Mouse (Mus musculus) thymus, adult 2 months (tissue): ENCODE results near the gene Hbq1a. TPM values are rescaled to one million over a fixed set of nuclear protein-coding genes. Genes with fewer than 3 reads are reported as not detected.

Source experiments
- DNase-seq: peaks from one replicate; pipeline ENCODE4 v3.0.0; 2021
- H3K27ac ChIP-seq: fragments of 200-500 bp; 2 replicates; pipeline ENCODE4 v1.5.1; 2012; ENCODE audit warnings: low read length, control low read depth; ENCODE audit not compliant: control insufficient read depth, insufficient read depth
- H3K27me3 ChIP-seq: fragments of 200-500 bp; 2 replicates; pipeline ENCODE4 v1.6.1; 2012; ENCODE audit warnings: mild to moderate bottlenecking, low read length, moderate library complexity, mixed read lengths; ENCODE audit not compliant: control insufficient read depth, insufficient read depth
- H3K36me3 ChIP-seq: fragments of 200-500 bp; 2 replicates; pipeline ENCODE4 v1.6.1; 2012; ENCODE audit warnings: mild to moderate bottlenecking, low read length, moderate library complexity; ENCODE audit not compliant: control insufficient read depth, insufficient read depth
- H3K4me1 ChIP-seq: fragments of 200-500 bp; replicated peaks from 2 replicates; pipeline ENCODE4 v1.6.1; 2012; ENCODE audit warnings: low read length; ENCODE audit not compliant: control insufficient read depth, insufficient read depth
- H3K4me3 ChIP-seq: fragments of 200-500 bp; 2 replicates; pipeline ENCODE4 v1.5.1; 2012; ENCODE audit warnings: mild to moderate bottlenecking, low read length, control low read depth, moderate library complexity; ENCODE audit not compliant: control insufficient read depth, insufficient read depth
- CTCF ChIP-seq: fragments of 200-500 bp; IDR thresholded peaks from 2 replicates; pipeline ENCODE4 v1.5.1; 2012; ENCODE audit warnings: mild to moderate bottlenecking, control low read depth, low read length, moderate library complexity, borderline replicate concordance; ENCODE audit not compliant: control insufficient read depth, poor library complexity, insufficient read depth; ENCODE audit errors: extremely low read depth
- POLR2A ChIP-seq: fragments of 200-500 bp; IDR thresholded peaks from 2 replicates; pipeline ENCODE4 v1.6.1; 2012; ENCODE audit warnings: mild to moderate bottlenecking, low read length, control low read depth, moderate library complexity; ENCODE audit not compliant: control insufficient read depth, poor library complexity, insufficient read depth; ENCODE audit errors: extremely low read depth
- WGBS: fragments of 180-500 bp; shearing (Covaris S2); methylation state at CpG from one replicate; pipeline ENCODE4 v1.1.7; 2018; 5-methylcytosine and 5-hydroxymethylcytosine counted together
- polyA plus RNA-seq: library from polyadenylated mRNA; depleted of rRNA; stranded (reverse); fragments of >200 nt; gene quantifications from 2 replicates; pipeline ENCODE4 v1.2.3, GENCODE M21; 2012

Hbq1a gene
- polyA plus RNA-seq, 1 experiment: not detected

- Histone ChIP-seq H3K27me3 (no peaks in the 10 kb centered on the region), H3K4me1 (no peaks in the 10 kb centered on the region), H3K36me3 (no peaks in the 10 kb centered on the region), H3K4me3 (no peak overlapping the region), H3K27ac (no peak overlapping the region)
- 92% methylated on average over 1 of the region's 1 CpGs for WGBS
- no peak for DNase-seq
- TF ChIP-seq POLR2A (no peak), CTCF (no peak)
Observed at GRCm38 (mm10) chr11:32307006-32307405, 7.1 kb downstream of the Hbq1a start.

GRCm38 (mm10) chr11:32309446-32309845 is 9.6 kb downstream of the Hbq1a start:
- H3K27ac ChIP-seq: no peak overlapping the region
- no peaks in the 10 kb centered on the region for H3K4me1 ChIP-seq
- no peak for DNase-seq
- H3K4me3 ChIP-seq: no peak overlapping the region
- no peak for TF ChIP-seq POLR2A
- no peak for TF ChIP-seq CTCF
- H3K36me3 ChIP-seq: no peaks in the 10 kb centered on the region
- WGBS: 80% methylated on average over 4 of the region's 4 CpGs
- H3K27me3 ChIP-seq: no peaks in the 10 kb centered on the region

- WGBS: 71% methylated on average over 3 of the region's 3 CpGs
- Histone ChIP-seq H3K36me3 (no peaks in the 10 kb centered on the region), H3K4me3 (no peak overlapping the region), H3K27ac (no peak overlapping the region), H3K27me3 (no peaks in the 10 kb centered on the region), H3K4me1 (no peaks in the 10 kb centered on the region)
- TF ChIP-seq CTCF (no peak), POLR2A (no peak)
- no peak for DNase-seq
Observed at GRCm38 (mm10) chr11:32309928-32310327, 10.1 kb downstream of the Hbq1a start.

DNA sequence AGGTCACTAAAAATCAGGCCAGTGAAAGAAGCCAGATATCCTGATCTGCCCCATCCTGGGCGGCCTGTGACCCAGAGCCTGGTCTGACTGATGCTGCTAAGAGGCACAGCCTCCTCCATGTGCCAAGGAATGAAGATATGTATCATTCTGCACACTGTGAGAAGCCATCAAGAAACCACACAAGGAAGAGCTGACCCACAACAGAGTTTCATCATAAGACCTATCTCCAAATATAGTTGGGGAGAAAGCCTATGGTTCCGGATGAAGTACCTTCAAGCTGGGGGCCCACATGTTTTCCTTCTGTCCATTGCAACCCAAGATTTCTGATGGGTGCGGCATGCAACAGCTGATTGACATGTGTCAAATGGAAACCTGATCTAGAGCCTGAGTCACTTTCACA is 16.1 kb downstream of the Hbq1a start:
- Histone ChIP-seq H3K36me3 (no peaks in the 10 kb centered on the region), H3K4me1 (no peaks in the 10 kb centered on the region), H3K27me3 (no peaks in the 10 kb centered on the region), H3K27ac (no peak overlapping the region), H3K4me3 (no peak overlapping the region)
- WGBS: 87% methylated on average over 3 of the region's 3 CpGs
- TF ChIP-seq POLR2A: no peak
- no peak for TF ChIP-seq CTCF
- DNase-seq: no peak

DNA sequence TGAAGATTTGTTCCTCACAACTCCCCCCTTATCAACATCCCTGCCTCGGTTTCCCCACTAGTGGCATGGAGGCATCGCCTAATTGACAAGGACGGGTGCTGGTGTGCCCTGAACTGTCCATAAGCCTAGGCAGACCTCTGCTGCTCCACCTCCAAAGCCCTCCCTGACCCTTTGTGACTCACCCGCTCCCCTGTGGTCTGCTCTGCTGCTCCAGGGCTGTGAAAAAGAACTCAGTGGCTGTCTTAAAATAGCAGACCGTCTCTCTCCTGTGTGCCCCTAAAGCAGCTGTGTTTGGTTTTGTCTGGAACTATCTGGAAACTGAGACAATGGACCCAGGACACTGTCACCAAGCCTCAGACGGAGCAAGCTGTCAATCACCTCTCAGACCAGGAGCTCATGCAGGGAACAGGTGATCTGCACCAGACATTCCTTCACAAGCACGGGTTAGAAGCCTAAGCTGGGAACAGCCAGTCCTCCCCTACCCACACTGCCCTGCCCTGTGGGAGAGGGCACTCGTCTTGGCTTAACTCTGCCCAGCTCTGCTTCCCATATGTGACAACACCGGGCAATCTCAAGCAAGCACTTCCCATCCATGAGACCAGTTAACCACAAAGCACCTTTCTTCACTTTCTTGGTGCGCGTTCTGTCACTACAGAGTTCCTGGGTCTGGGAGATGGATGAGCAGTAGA is 20.8 kb downstream of the Hbq1a start:
- Histone ChIP-seq H3K27ac (no peak overlapping the region), H3K4me1 (no peaks in the 10 kb centered on the region), H3K27me3 (no peaks in the 10 kb centered on the region), H3K36me3 (no peaks in the 10 kb centered on the region), H3K4me3 (no peak overlapping the region)
- WGBS: 66% methylated on average over 11 of the region's 11 CpGs
- DNase-seq: no peak
- TF ChIP-seq CTCF (no peak), POLR2A (no peak)

GRCm38 (mm10) chr11:32321196-32321565 is 21.3 kb downstream of the Hbq1a start:
- no peak overlapping the region for H3K27ac ChIP-seq
- DNase-seq: peak; percentile 63
- no peaks in the 10 kb centered on the region for H3K4me1 ChIP-seq
- 43% methylated on average over 8 of the region's 8 CpGs for WGBS
- H3K27me3 ChIP-seq: no peaks in the 10 kb centered on the region
- no peaks in the 10 kb centered on the region for H3K36me3 ChIP-seq
- TF ChIP-seq POLR2A: no peak
- peak; percentile 88 for TF ChIP-seq CTCF
- H3K4me3 ChIP-seq: no peak overlapping the region

GRCm38 (mm10) chr11:32324609-32325008 is 24.7 kb downstream of the Hbq1a start:
- DNase-seq: peak; percentile 85
- no peak overlapping the region for H3K4me3 ChIP-seq
- no peaks in the 10 kb centered on the region for H3K4me1 ChIP-seq
- no peaks in the 10 kb centered on the region for H3K36me3 ChIP-seq
- TF ChIP-seq POLR2A (no peak), CTCF (peak; percentile 95)
- H3K27ac ChIP-seq: no peak overlapping the region
- H3K27me3 ChIP-seq: no peaks in the 10 kb centered on the region
- 11% methylated on average over 15 of the region's 15 CpGs for WGBS
